Mouse (Mus musculus) cerebellum, postnatal 25 days (tissue): Measurements from ENCODE around the gene Gtf2b.

Experiments
- DNase-seq, 2 experiments: peaks; one replicate each; pipeline ENCODE4 v3.0.0; 2021; ENCODE audit warnings: mixed read lengths in 2 of 2

The Gtf2b gene

DNA sequence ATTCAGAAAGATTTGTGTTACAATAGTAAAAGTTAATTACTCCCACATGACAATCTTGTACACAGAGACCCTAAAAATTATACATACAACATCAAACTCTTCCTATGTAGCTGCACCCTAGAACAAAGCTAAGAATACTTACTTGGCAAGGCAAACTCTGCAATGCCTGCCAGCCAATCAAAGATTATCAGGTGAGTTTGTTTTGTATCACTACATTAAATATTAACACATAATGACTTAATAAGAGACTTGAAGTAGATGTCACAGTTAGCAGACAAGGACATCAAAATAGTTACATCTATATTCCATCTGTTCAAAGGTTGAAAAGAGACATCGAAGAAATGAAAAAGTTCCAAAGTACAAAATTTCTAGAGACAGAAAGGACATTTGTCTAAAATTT lies 58.8 kb downstream of the Gtf2b start:
- DNase-seq, result no peak

DNA sequence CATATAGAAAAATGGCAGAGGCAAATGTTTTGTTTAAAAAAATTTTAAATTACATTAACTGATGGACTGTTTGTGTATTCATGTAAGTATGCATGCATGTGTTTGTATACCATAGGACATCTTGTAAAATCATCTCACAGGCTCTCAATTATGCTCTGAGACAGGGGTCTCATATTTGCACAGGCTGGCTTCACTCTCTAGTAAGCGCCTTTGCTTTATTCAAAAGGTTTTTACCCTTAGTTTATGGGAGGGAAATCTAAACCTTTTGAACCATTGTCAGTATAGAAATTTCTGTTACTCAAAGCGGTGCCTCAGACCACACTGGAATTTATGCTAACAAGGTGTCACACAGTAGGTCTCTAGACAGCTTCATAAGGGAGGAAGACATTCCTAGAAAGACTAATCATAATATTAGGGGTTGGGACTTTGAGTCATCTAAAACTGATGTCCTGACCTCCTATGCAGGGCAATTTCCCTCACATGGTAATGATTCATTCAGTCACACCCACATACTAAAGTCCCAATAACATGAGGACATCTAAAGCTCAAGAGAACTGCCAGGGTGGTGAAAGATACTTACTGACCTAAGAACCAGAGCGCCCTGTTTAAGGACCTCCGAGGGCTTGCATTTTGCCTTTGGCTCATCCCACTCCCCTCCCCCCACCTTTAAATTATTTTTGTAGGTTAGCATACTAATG lies 61.8 kb downstream of the Gtf2b start:
- no peak for DNase-seq

DNA sequence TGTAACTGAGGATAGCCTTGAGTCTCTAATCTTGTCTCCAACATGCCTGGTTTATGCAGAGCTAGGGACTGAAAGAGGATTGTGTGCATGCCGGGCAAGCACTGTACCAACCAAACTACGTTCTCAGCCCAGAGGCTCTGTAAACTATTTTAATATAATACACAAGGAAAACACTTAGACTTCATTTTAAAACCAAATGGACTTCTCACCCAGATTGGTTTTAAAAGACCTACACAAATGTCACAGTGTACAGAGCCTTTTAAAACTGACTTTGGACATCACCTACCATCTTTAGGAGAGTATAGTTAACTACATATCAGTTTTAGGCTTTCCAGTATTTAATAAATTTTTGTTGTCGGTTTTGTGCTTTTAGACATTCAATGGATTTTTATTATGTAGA lies 68.1 kb downstream of the Gtf2b start:
- no peak for DNase-seq
